Mouse (Mus musculus) testis, postnatal 14 days (tissue): Measurements from ENCODE around the gene Pygm.

Experiments
- DNase-seq: peaks from one replicate; pipeline ENCODE4 v3.0.0; 2021; ENCODE audit warnings: low spot score

The Pygm gene

GRCm38 (mm10) chr19:6384128-6384527, at the start of gene Pygm:
Gene Pygm, plus strand, starts transcription at chr19:6384399.
- DNase-seq: peak; percentile 64

GRCm38 (mm10) chr19:6334673-6335457, 49.3 kb upstream of the Pygm start, which contains the start of gene Men1:
Gene Men1, plus strand, starts transcription at chr19:6334979.
- DNase-seq: peak; percentile 93

GRCm38 (mm10) chr19:6335458-6335827, 48.8 kb upstream of the Pygm start:
- no peak for DNase-seq

GRCm38 (mm10) chr19:6336920-6337319, 47.3 kb upstream of the Pygm start:
- no peak for DNase-seq

- no peak for DNase-seq
Observed at GRCm38 (mm10) chr19:6338171-6338570, 46.0 kb upstream of the Pygm start.

GRCm38 (mm10) chr19:6338716-6339115, 45.5 kb upstream of the Pygm start:
- no peak for DNase-seq

- no peak for DNase-seq
Observed at GRCm38 (mm10) chr19:6339191-6339590, 45.0 kb upstream of the Pygm start.

GRCm38 (mm10) chr19:6339890-6340504, 44.2 kb upstream of the Pygm start:
- DNase-seq: no peak

GRCm38 (mm10) chr19:6340524-6341452, 43.4 kb upstream of the Pygm start, which contains the start of gene Map4k2:
Gene Map4k2, plus strand, starts transcription at chr19:6341135.
- peak; percentile 85 for DNase-seq

- DNase-seq: no peak
Observed at GRCm38 (mm10) chr19:6341453-6342077, 42.6 kb upstream of the Pygm start.

- DNase-seq: no peak
Observed at GRCm38 (mm10) chr19:6342276-6342933, 41.8 kb upstream of the Pygm start.

GRCm38 (mm10) chr19:6343066-6343925, 40.9 kb upstream of the Pygm start:
- no peak for DNase-seq

- no peak for DNase-seq
Observed at GRCm38 (mm10) chr19:6343996-6344395, 40.2 kb upstream of the Pygm start.

GRCm38 (mm10) chr19:6346023-6346422, 38.2 kb upstream of the Pygm start:
- DNase-seq: no peak

- no peak for DNase-seq
Observed at GRCm38 (mm10) chr19:6346661-6347060, 37.5 kb upstream of the Pygm start.

- DNase-seq: no peak
Observed at GRCm38 (mm10) chr19:6347615-6348014, 36.6 kb upstream of the Pygm start.

- no peak for DNase-seq
Observed at GRCm38 (mm10) chr19:6348717-6349116, 35.5 kb upstream of the Pygm start.

GRCm38 (mm10) chr19:6349215-6349983, 34.8 kb upstream of the Pygm start:
- no peak for DNase-seq

- DNase-seq: no peak
Observed at GRCm38 (mm10) chr19:6351431-6352106, 32.6 kb upstream of the Pygm start.
